Mouse (Mus musculus): ENCODE data around the gene Isy1. TPM values are rescaled to one million over a fixed set of nuclear protein-coding genes. Genes with fewer than 3 reads are reported as not detected.
A peak's percentile ranks its signal among the peaks of the same experiment; 100 is the strongest.

The Isy1 gene
- total and polyA plus RNA-seq, 3 experiments: 43.8 to 140 (median 77.4) TPM

GRCm38 (mm10) chr6:87841635-87842034 lies 3.0 kb upstream of the Isy1 start:
- H3K4me2 ChIP-seq (ENCODE audit: insufficient read depth, low read depth, poor library complexity, severe bottlenecking): no peak overlapping the region
- H3K9me3 ChIP-seq (replicated peaks; ENCODE audit: low read length): no peaks in the 10 kb centered on the region
- in situ Hi-C loops (cut with MboI; ENCODE audit: low pct_ligation_motif_present, low pct_unique_long_range_greater_than_20kb, low sequenced_read_pairs) (no loop called here), dilution Hi-C loops (cut with MboI; ENCODE audit: extremely low pct_ligation_motif_present, extremely low pct_unique_long_range_greater_than_20kb, low sequenced_read_pairs) (no loop called here)
- TF ChIP-seq MAZ (IDR thresholded peaks at IDR 0.05; ENCODE audit: low read depth, low read length): no peak
- no peak for TF ChIP-seq RCOR1 (conservative IDR thresholded peaks at IDR 0.05; ENCODE audit: low read depth, low read length)
- no peak for TF ChIP-seq IRF4 (IDR thresholded peaks at IDR 0.05; ENCODE audit: low read depth, low read length)
- no peak for TF ChIP-seq TBP (conservative IDR thresholded peaks at IDR 0.05; ENCODE audit: low read depth, low read length)
- peak; percentile 42 for TF ChIP-seq POLR2A (IDR thresholded peaks at IDR 0.05; ENCODE audit: low read depth, low read length)
- H3K27me3 ChIP-seq (replicated peaks): no peaks in the 10 kb centered on the region
- H3K79me2 ChIP-seq (replicated peaks; ENCODE audit: control insufficient read depth, extremely low read depth, insufficient read depth, poor library complexity, severe bottlenecking): peaks cover 56% of the 10 kb centered on the region
- no peak overlapping the region for H3K9ac ChIP-seq (ENCODE audit: insufficient read depth, low read depth)
- H3K36me3 ChIP-seq (replicated peaks in 1 of 2; ENCODE audit: control insufficient read depth in 1 of 2, insufficient read depth in 1 of 2, low read length in 1 of 2): peaks cover 36 to 63% of the 10 kb centered on the region in 2 experiments
- H3K4me1 ChIP-seq (ENCODE audit: control insufficient read depth in 1 of 2, insufficient read depth in 2 of 2): peaks cover 6 to 67% of the 10 kb centered on the region in 2 experiments; a peak in 3 of 4 replicates
- peak; percentile 72 for DNase-seq (ENCODE audit: extremely low read depth)
- no peak overlapping the region for H3K27ac ChIP-seq (ENCODE audit: insufficient read depth, low read depth)
- no peak overlapping the region for H3K4me3 ChIP-seq (replicated peaks in 1 of 3; ENCODE audit: low read depth in 2 of 3, low read length in 2 of 3, poor library complexity in 1 of 3)

GRCm38 (mm10) chr6:87839797-87840341 lies 1.3 kb upstream of the Isy1 start:
- Histone ChIP-seq H3K79me2 (replicated peaks; ENCODE audit: control insufficient read depth, extremely low read depth, insufficient read depth, poor library complexity, severe bottlenecking) (peaks cover 39% of the 10 kb centered on the region), H3K36me3 (replicated peaks in 1 of 2; ENCODE audit: control insufficient read depth in 1 of 2, insufficient read depth in 1 of 2, low read length in 1 of 2) (peaks cover 30 to 58% of the 10 kb centered on the region in 2 experiments), H3K4me3 (replicated peaks in 1 of 3; ENCODE audit: low read depth in 2 of 3, low read length in 2 of 3, poor library complexity in 1 of 3) (peak overlapping the region in 1 of 3 experiments; percentile 21), H3K27ac (ENCODE audit: insufficient read depth, low read depth) (peak overlapping the region; percentile 45), H3K9me3 (replicated peaks; ENCODE audit: low read length) (no peaks in the 10 kb centered on the region), H3K27me3 (replicated peaks) (no peaks in the 10 kb centered on the region), H3K4me1 (ENCODE audit: control insufficient read depth in 1 of 2, insufficient read depth in 2 of 2) (peaks cover 4 to 49% of the 10 kb centered on the region in 2 experiments; a peak in 3 of 4 replicates), H3K4me2 (ENCODE audit: insufficient read depth, low read depth, poor library complexity, severe bottlenecking) (peak overlapping the region; percentile 57), H3K9ac (ENCODE audit: insufficient read depth, low read depth) (peak overlapping the region; percentile 34)
- in situ Hi-C loops (cut with MboI; ENCODE audit: low pct_ligation_motif_present, low pct_unique_long_range_greater_than_20kb, low sequenced_read_pairs) (no loop called here), dilution Hi-C loops (cut with MboI; ENCODE audit: extremely low pct_ligation_motif_present, extremely low pct_unique_long_range_greater_than_20kb, low sequenced_read_pairs) (no loop called here)
- TF ChIP-seq USF1 (IDR thresholded peaks at IDR 0.05; ENCODE audit: low read depth, low read length) (no peak), SMC3 (IDR thresholded peaks at IDR 0.05; ENCODE audit: low read depth, low read length) (no peak), KAT2A (IDR thresholded peaks at IDR 0.05; ENCODE audit: insufficient replicate concordance, low read length) (no peak), UBTF (IDR thresholded peaks at IDR 0.05; ENCODE audit: low read depth, low read length) (no peak), MXI1 (IDR thresholded peaks at IDR 0.05; ENCODE audit: low read depth, low read length) (no peak), ETS1 (conservative IDR thresholded peaks at IDR 0.05; ENCODE audit: low read depth, low read length) (no peak), CHD1 (IDR thresholded peaks at IDR 0.05; ENCODE audit: low read depth, low read length) (no peak), NELFE (IDR thresholded peaks at IDR 0.05; ENCODE audit: low read depth, low read length) (no peak), HCFC1 (IDR thresholded peaks at IDR 0.05; ENCODE audit: low read depth, low read length) (no peak), MEF2A (IDR thresholded peaks at IDR 0.05; ENCODE audit: borderline replicate concordance, low read depth, low read length) (no peak), SIN3A (IDR thresholded peaks at IDR 0.05; ENCODE audit: low read length) (no peak), MYC (IDR thresholded peaks at IDR 0.05; ENCODE audit: low read depth, low read length) (no peak), PAX5 (IDR thresholded peaks at IDR 0.05; ENCODE audit: low read length) (no peak), USF2 (conservative IDR thresholded peaks at IDR 0.05; ENCODE audit: low read depth, low read length) (no peak), ELF1 (IDR thresholded peaks at IDR 0.05; ENCODE audit: low read depth, low read length) (no peak)
- peak; percentile 29 for DNase-seq (ENCODE audit: extremely low read depth)

Data from CH12.LX (cell line).